Mouse (Mus musculus): ENCODE results near the gene Dmac1. TPM values are rescaled to one million over a fixed set of nuclear protein-coding genes. Genes with fewer than 3 reads are reported as not detected.

Dmac1 gene
- total RNA-seq (2017): 42.5 and 75.1 TPM in 2 replicates

DNA sequence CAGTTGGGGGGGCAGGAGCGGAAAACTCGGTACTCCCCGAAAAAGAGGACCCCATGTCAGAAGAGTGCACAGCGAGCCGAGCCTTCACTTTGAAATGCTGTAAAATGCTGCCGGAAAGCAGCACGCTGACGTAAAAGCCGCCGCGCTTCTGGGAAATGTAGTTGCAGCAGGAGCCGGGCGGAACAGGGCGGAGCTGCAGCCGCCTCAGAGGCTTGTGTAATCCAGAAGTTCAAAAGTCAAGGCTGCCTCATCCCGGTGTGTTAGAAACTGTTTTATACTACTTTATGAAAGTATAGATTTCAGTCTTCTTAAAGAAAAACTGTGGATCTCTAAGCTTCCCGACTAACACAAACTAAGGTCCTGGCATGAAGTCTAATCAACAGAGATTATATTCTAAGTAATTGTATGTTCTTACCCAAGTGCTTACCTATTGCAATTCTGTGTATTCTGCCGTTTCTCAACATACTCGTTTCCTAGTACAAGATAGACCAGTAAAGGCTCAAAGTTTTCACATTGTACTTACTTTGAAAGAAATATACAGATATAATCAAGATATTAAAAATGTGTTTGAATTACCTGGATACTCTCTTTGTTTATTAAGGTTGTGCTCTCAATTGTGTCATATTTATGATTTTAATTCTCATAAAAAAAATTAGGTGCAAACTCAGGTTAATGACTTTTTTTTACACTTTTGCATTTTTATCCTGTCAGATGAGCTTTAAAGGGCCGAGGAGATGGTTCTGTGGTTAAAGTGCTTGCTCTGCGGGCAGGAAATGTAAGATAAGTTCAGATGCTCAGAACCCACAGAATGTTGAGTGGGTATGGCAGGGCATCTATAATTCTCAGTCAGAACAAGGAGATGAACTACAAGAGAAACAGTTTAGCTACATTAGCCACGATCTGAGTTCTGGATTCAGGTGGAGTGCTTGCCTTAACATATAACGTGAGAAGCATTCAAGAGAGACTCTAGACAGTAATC lies at the start of gene Dmac1:
TSS of gene Dmac1 (minus strand) at position 109 of the 979 bp plus-strand sequence.
- ATAC-seq (replicated peaks in 1 of 2; ENCODE audit: insufficient read depth in 1 of 2, low FRiP score in 2 of 2, low TSS enrichment in 1 of 2, low read depth in 1 of 2, poor library complexity in 2 of 2, severe bottlenecking in 2 of 2): peak; percentile 97 to 98

DNA sequence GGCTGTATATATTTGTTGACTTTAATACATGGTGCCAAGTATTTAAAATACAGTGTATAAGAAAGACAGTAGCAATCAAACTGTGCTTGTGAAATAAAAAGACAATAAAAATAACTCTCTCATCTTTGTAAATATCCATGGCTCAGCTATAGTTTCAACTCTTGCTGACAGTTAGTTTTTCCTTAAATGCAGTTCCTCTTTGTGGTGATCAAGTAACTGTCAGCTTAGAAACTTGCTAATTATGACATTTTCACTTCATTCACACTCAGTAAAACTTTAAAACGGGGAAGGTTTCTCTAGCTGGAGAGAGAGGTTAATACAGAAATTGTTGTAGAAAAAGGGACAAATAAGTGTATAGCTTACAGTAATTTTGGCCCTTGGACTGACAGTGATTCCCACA lies 37.3 kb upstream of the Dmac1 start:
- peak; percentile 56 to 67; a peak in 3 of 4 replicates for ATAC-seq (replicated peaks in 1 of 2; ENCODE audit: insufficient read depth in 1 of 2, low FRiP score in 2 of 2, low TSS enrichment in 1 of 2, low read depth in 1 of 2, poor library complexity in 2 of 2, severe bottlenecking in 2 of 2)

DNA sequence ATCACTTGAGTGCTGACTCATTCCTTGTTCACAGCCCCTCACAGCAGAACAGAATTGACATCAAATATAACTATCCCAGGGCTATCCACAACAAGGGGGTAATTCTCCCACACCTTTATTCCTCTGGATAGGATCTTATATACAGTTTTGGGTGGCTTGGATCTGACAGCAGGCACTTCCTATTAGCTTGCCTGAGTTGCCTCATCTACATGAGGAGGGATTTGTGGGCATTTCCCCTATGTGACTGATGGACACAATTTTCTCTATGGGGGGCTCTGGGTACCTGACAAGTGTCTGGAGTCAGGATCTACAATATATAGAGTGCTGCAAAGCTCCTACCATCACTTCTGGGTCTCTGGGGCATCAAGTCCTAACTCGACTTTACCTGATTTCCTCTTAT lies 36.9 kb upstream of the Dmac1 start:
- ATAC-seq (replicated peaks in 1 of 2; ENCODE audit: insufficient read depth in 1 of 2, low FRiP score in 2 of 2, low TSS enrichment in 1 of 2, low read depth in 1 of 2, poor library complexity in 2 of 2, severe bottlenecking in 2 of 2): peak; percentile 39 to 42; a peak in 3 of 4 replicates

DNA sequence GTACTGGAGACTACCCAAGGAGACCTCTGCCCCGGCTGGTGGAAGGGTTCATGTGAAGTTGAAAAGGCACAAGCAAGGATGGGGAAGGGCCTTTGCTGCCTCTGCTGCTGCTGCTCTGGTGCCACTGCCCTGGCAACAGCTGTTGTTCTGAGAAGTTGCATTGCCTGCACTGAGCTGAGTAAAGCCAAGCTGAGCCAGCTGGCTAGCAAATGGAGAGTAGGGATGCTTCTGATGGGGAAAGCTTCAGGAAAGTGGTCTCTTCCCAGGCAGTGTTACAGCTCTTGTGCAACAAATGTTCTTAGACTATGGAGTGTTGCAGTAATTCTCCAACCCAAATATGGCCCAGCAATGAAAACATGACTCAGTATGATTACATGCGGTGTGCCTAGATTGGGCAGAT lies 33.8 kb upstream of the Dmac1 start:
- ATAC-seq (replicated peaks in 1 of 2; ENCODE audit: insufficient read depth in 1 of 2, low FRiP score in 2 of 2, low TSS enrichment in 1 of 2, low read depth in 1 of 2, poor library complexity in 2 of 2, severe bottlenecking in 2 of 2): no peak

DNA sequence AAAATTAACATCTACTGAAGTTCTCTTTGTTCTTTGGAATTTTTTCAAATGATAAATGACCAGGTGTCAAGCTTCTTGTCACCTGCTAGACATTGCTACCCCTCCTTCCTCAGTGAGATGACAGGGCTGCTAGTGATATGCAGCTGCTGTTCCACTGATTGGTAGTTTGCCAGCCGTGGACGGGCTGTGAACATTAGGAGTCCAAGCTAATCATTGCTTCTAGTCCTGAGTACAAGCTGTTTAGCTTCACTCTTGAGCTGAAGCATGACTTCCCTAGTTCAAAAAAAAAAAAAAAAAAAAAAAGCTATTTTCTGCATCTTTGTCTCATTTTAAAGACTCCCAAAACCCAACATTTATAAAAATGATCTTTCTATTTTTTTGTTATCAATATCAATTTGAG lies 33.2 kb upstream of the Dmac1 start:
- no peak for ATAC-seq (replicated peaks in 1 of 2; ENCODE audit: insufficient read depth in 1 of 2, low FRiP score in 2 of 2, low TSS enrichment in 1 of 2, low read depth in 1 of 2, poor library complexity in 2 of 2, severe bottlenecking in 2 of 2)

GRCm38 (mm10) chr4:75300205-75300972 lies 22.3 kb upstream of the Dmac1 start:
- ATAC-seq (replicated peaks in 1 of 2; ENCODE audit: insufficient read depth in 1 of 2, low FRiP score in 2 of 2, low TSS enrichment in 1 of 2, low read depth in 1 of 2, poor library complexity in 2 of 2, severe bottlenecking in 2 of 2): no peak

- ATAC-seq (replicated peaks in 1 of 2; ENCODE audit: insufficient read depth in 1 of 2, low FRiP score in 2 of 2, low TSS enrichment in 1 of 2, low read depth in 1 of 2, poor library complexity in 2 of 2, severe bottlenecking in 2 of 2): no peak
Measured at GRCm38 (mm10) chr4:75292315-75292714, 14.2 kb upstream of the Dmac1 start.

GRCm38 (mm10) chr4:75291142-75291541 lies 13.0 kb upstream of the Dmac1 start:
- ATAC-seq (replicated peaks in 1 of 2; ENCODE audit: insufficient read depth in 1 of 2, low FRiP score in 2 of 2, low TSS enrichment in 1 of 2, low read depth in 1 of 2, poor library complexity in 2 of 2, severe bottlenecking in 2 of 2): no peak

DNA sequence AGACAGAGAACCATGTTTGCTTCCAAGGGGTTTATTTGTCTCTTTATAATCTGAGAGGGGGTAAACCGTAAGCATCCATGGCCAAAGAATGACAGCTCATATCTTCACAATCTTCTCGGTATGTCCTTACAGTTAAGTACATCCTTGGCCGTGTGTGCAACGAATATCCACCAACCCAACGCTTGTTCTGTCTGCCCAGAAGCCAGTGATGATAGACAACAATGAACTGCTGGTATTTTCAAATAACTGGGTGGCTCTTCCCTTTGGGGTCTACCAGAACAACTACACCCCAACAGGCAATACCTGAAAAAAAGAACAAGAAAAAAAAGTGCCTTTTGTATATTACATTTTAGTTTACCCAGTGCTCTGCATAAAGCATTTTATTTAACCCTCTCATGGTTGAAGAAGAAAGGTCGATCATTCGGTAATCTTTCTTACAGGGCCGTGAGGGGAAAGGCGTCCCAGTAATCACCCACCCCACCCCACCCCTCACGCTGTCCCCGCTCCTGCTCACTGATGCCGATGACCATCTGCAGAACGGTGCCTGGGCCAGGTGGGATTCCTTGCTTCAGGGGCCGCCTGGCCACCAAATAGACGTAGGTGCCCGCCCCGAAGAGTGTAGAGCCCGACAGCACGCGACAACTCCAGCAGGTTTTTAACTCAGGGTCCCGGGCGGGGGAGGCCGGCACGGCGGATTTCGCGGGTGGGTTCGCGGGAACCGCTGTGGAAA lies 473 bp downstream of the Dmac1 start:
- peak; percentile 65 to 73; a peak in 3 of 4 replicates for ATAC-seq (replicated peaks in 1 of 2; ENCODE audit: insufficient read depth in 1 of 2, low FRiP score in 2 of 2, low TSS enrichment in 1 of 2, low read depth in 1 of 2, poor library complexity in 2 of 2, severe bottlenecking in 2 of 2)

GRCm38 (mm10) chr4:75275737-75276136 lies 2.4 kb downstream of the Dmac1 start:
- ATAC-seq (replicated peaks in 1 of 2; ENCODE audit: insufficient read depth in 1 of 2, low FRiP score in 2 of 2, low TSS enrichment in 1 of 2, low read depth in 1 of 2, poor library complexity in 2 of 2, severe bottlenecking in 2 of 2): no peak

- peak; percentile 49 to 60 for ATAC-seq (replicated peaks in 1 of 2; ENCODE audit: insufficient read depth in 1 of 2, low FRiP score in 2 of 2, low TSS enrichment in 1 of 2, low read depth in 1 of 2, poor library complexity in 2 of 2, severe bottlenecking in 2 of 2)
Measured at GRCm38 (mm10) chr4:75267866-75268265, 10.2 kb downstream of the Dmac1 start.

DNA sequence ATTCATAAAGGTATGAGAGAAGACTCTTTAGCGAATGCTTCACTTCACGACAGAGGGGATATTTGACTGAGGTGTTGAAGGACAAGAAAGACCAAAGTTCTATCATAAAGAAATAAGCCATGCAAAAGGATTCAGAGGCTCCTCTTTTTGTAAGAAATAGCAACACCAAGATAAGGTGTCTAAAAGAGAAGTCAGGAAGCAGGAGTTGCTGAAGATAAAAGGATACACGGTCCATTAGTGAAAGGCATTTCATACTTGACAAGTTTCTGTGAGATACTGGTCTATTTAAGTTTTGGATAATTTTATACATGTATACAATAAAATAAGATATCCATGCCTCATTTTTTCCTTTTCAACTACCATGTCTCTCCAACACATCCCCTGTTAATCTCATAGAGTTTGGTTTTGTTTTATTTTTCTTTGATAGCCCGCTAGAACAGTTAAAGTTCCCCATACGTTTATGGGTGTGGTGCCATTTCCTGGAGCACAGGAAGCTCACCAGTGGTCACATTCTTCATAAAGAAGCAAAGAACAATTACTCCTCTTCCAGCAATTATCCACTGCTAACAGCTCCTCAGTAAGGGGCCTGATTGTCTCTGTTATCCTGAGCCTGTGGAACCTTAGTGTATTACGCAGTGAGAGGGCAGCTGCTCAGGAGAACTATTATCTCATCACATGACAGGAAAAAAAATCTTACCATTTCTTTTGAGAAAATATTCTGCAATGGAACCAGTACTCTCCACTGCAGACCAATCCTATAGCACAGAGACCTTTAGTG lies 11.1 kb downstream of the Dmac1 start:
- ATAC-seq (replicated peaks in 1 of 2; ENCODE audit: insufficient read depth in 1 of 2, low FRiP score in 2 of 2, low TSS enrichment in 1 of 2, low read depth in 1 of 2, poor library complexity in 2 of 2, severe bottlenecking in 2 of 2): 0 out of 4 replicates have a peak, but pooled peaks have one; percentile 13 to 32

GRCm38 (mm10) chr4:75264219-75264618 lies 13.9 kb downstream of the Dmac1 start:
- ATAC-seq (replicated peaks in 1 of 2; ENCODE audit: insufficient read depth in 1 of 2, low FRiP score in 2 of 2, low TSS enrichment in 1 of 2, low read depth in 1 of 2, poor library complexity in 2 of 2, severe bottlenecking in 2 of 2): no peak

DNA sequence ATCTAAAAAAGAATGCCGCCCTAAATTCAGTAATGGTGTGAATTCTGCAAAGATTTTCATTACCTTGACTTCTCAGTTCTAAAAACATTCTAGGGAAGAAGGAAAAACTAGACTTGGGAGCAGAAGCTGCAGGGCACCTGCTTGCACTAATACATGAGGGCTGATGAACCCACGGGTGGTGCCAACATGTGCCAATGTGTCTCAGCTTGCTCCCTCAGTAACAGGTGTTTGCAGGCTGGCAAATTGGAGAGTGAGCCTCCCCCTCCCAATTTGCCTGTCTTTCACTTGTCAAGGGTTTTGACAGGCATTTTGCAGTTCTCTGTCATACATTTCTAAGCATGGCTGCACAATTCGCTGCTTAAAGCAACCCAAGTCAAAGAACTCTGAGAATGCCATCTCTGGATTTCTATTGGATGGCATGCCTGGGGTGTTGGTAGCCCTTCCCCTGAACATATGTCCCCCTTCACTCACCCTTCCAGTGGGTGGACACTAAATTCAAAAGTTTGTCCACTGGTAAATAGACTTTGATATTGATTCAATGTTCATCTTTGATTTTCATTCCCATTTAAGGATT lies 14.5 kb downstream of the Dmac1 start:
- no peak for ATAC-seq (replicated peaks in 1 of 2; ENCODE audit: insufficient read depth in 1 of 2, low FRiP score in 2 of 2, low TSS enrichment in 1 of 2, low read depth in 1 of 2, poor library complexity in 2 of 2, severe bottlenecking in 2 of 2)

DNA sequence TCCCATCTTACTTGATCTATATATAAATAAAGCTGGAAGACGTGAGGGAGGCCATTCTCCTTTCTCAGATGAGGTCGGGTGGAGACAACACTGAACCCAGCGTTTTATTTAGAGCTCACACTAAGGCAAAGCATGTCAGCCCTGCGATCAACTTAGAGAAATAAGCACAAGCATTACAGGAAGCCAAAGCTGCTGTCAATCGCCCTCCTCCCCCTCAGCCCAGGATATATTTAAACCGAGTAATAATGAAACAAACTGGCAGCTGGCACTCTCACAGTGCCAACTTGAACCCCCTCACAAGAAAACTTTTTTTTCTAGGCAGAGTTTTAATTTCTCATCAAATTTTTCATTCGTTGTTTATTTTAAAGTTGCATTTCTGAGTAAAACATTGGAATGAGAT lies 15.7 kb downstream of the Dmac1 start:
- peak; percentile 39 to 53; a peak in 2 of 4 replicates for ATAC-seq (replicated peaks in 1 of 2; ENCODE audit: insufficient read depth in 1 of 2, low FRiP score in 2 of 2, low TSS enrichment in 1 of 2, low read depth in 1 of 2, poor library complexity in 2 of 2, severe bottlenecking in 2 of 2)

DNA sequence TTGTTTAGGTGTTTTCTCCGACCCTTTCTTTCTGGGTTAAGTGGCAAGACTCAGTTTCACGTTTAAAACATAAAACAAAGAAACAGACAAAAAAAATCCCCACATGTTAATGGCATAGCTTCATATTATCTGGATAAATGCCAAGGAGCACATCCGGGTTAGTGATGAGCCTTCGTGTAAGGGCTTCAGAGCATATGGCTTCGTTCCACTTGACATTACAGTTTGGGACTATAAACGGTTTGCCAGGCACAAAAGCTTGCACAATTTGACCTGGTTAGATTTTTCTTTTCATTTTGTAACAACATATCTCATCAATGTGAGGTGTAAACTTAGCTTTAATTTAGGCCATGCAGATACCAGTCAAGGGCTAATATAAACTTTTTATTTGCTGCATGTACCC lies 17.9 kb downstream of the Dmac1 start:
- no peak for ATAC-seq (replicated peaks in 1 of 2; ENCODE audit: insufficient read depth in 1 of 2, low FRiP score in 2 of 2, low TSS enrichment in 1 of 2, low read depth in 1 of 2, poor library complexity in 2 of 2, severe bottlenecking in 2 of 2)
